Mouse (Mus musculus) retina, embryonic 14.5 days (tissue): ENCODE data around the gene Sars.

Experiments used
- DNase-seq: peaks from one replicate; pipeline ENCODE4 v3.0.0-alpha.2; 2015; ENCODE audit warnings: low spot score

Gene Sars

DNA sequence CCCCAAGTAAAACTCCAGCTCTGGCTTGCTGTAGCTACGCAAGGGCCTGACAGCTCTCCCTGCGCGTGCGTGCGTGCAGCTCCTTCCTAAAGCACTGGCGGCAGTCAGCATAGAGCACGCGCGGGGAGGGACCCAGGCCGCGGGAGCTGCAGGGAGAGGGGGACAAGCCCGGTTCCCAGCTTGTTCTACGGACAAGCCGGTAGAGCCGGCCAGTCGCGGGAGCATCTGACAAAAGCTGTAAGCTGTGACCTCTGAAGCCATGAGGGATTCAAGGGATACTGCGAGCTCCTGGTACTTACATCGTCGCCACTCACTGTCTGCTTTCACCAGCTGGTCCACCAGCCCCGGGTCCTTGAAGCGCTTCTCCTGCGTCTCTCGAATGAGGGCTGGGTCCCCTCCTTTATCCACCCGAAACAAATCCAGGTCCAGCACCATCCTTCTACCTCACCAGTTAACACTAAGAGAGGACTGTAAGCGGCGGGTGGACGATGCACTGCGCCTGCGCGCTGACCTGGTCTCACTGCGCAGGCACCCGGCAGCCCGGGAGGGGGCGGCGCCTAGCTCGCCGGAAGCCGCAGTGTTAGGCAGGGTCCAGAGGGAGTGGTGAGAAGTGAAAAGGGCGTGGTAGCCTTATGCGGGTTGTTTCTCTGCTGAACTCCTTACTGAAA lies at the start of gene Sars:
TSS of gene Sars (minus strand) at position 512 of the 668 bp plus-strand sequence.
- DNase-seq, result peak; percentile 96

DNA sequence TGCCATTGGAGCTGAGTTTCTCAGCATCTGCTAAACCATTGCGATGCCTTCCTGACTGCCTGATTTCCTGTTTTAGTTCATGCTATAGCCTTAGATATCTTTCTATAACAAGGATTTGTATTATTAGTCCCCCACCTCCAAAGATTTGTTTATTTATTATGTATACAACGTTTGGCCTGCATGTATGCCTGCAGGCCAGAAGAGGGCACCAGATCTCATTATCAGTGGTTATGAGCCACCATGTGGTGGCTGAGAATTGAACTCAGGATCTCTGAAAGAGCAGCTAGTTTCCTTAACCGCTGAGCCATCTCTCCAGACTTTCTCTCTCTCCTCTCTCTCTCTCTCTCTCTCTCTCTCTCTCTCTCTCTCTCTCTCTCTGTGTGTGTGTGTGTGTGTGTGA lies 45.0 kb upstream of the Sars start:
- DNase-seq, result no peak

DNA sequence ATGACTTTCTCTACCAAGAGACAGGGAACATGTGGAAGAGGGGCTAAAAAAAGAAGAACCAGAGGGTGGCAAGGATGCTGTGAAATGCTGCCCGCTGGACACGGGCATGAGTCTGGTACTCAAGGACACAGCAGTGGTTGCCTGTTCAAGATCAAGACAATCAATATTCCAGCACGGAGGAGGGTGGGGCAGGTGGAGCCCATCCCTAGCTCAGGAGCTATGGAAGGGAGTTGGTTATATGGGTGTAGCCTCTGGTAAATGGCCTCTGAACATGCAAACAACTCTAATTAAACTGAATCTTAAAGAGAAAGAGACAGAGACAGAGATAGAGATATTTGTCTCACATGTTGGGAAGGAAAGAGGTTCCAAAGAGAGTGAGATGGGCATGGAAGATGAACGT lies 39.7 kb upstream of the Sars start:
- DNase-seq, result no peak

DNA sequence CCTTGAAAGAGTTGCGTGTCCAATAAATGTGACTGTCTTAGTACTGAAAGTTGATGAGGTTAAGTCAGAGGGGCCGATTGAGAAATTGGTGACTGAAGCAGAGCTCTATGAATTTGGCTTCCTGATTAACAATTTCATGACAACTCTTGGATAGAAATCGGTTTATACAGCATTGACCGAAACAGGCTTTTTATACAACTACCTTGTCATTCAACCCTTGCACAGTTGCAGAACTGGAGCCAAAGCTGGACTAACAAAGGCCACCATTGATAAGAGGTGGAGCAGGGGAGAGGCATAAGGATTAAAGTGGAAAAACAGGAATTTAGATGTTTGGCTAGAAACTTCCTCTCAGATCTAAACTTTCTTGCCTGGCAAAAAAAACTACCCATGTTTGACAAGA lies 33.8 kb upstream of the Sars start:
- no peak for DNase-seq

DNA sequence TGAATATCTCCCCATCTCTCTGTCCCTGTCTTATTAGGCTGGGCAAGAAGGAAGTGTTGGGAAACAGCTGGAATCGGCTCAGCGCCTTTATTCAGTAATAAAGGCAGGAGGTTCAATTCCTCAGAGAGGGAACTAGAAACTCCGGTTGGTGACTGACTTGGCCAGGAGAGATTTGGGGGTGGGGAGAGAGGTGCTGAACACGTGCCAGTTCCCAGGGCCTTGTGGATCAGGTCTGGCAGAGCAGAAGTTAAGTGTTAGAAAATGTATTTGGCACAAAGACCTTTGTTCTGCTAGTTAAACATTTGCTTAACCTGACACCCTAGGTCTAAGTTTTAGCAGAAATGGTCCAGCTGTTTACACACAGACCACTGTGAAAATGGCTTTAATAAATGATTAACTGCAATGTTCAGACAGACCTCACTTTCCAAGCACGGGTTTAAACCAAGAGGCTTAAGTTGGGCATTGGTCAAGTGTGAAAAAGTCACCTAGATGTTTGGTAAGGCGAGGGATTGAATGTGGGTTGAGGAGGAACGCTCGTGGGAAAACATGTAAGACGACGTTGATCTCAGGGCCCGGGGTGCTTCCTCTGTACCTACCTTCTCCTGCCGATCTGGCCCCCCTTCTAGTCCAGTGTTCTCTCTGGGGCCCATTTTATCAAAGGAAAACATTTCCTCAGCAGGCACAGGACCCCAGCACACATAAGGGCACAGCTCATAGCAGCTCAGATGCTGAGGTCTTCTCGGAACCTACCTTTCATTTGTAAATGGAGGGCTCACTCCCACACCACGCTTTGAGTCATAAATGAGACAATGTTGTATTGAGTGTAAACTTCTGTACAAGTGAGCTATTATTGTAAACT lies 32.0 kb upstream of the Sars start:
- no peak for DNase-seq

DNA sequence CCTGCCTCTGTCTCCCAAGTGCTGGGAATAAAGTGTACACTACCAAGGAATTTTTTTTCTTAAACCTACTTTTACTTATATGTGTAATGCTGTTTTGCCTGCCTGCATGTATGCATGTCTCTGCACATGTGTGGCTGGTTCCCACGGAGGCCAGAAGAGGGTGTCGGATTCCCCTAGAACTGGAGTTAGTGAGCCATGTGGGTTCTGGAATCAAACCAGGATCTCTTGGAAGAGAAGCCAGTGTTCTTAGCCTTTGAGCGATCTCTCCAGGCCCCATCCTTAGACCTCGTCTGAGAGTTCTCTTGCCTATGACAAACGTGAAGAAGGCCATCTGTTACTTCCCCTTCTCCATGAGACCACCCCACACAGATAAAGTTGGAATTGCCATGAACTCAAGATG lies 30.5 kb upstream of the Sars start:
- DNase-seq, result no peak

DNA sequence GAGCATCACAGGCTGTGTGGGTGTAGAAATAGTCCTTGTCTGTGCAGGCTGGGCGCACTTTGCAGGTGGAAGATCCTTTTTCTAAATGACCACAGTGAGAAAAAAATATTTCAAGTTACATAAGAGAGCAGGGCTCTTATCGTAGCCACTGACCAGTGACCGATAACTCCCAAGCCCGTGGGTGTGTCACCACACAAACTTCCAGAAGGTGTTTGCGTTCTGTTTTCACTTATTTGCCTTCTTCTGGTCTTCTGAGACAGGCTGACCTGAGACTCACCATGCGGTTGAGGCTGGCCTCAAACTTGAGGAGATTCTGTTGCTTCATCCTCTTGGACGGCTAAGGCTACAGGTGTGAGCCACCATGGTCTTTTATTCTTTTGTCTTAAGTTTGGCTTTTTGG lies 30.0 kb upstream of the Sars start:
- no peak for DNase-seq

DNA sequence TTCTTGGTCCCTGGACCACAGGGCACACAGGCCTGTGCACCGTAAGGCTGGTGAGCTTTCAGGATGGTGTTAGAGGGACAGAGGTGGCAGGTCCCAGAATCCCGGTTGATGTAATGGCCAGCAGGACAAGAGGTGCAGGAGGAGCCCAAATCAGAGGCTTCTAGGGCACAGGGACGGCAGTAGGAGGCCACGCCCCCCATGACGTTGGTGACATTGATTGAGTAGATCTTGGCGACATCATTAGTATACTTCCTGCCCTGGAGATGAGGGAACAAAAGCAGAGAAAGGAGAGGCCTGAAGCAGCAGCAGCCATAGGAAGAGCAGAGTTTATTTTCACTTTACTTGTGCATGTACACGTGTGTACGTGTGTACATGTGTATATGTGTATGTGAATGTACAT lies 22.8 kb upstream of the Sars start:
- no peak for DNase-seq

DNA sequence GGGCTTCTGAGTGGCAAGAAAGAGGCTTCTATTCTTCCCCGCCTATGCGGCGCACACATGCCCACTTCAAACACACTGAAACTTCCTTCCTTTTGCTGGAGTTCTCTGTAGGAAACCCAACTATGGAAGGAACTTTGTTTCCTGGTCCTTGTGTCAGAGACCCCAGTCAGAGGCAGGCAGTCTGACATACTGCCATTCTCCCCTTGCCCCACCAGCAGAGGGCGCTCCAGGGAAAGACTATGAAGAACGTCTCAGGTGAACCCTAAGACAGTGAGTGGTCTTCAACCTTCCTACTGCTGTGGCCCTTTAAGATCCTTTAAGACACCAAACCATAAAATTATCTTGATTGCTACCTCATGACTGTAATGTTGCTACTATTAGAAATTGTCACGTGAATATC lies 21.4 kb upstream of the Sars start:
- peak; percentile 37 for DNase-seq

DNA sequence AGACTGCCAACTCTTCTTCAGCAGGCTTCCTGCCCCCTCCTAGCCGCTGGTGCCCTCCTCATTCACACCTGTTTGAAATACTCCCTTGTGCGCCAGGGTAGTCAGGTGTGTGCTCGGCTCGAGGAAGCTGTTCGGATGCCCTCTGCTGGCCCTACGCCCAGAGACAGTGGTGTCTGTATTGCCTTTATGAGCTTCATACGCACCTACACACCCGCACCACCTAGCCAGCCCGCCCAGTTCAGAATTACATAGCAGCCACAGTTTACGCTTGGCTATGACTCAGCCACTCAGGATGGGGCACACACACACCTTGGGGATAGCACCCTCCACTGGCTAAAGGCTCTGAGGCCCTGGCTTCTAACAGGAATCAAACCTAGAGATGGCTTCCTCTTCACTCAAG lies 13.9 kb upstream of the Sars start:
- no peak for DNase-seq

DNA sequence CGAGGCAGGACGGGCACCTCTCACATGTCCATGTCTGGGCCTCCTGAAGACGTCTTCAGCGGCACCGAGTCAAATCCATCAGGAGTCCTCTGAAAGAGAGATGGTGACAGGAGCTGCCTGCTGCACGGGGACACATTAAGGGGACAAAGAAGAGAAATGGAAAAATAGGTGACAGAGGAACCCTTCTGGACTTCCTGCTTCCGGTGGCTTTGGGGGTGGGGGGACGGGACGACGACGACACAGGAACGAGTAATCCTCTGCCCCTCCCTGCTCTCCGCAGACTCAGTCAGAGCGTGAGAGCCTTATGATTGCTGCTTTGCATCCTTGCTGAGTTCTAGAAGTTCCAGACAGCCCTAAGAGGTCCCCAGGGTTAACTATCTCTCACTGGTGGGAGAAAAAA lies 13.4 kb upstream of the Sars start:
- no peak for DNase-seq

DNA sequence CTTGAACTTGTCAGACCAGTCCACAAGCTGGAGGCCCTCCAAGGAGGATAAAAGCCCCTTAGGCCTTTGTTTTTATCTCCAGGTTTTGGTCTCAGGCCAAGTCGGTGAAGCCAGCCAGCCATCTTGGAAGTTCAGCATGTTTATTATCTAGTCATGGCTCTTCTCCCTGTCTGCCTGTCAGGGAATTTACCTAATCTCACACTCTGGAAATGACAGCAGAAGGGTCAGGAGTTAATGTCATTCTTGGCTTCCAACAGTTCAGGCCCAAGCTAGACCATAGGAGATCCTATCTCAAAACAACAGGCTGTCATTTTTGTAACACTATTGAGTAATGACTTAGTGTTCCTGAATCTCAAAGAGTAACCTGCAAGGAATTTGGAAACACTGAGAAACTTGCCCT lies 9.2 kb upstream of the Sars start:
- no peak for DNase-seq

DNA sequence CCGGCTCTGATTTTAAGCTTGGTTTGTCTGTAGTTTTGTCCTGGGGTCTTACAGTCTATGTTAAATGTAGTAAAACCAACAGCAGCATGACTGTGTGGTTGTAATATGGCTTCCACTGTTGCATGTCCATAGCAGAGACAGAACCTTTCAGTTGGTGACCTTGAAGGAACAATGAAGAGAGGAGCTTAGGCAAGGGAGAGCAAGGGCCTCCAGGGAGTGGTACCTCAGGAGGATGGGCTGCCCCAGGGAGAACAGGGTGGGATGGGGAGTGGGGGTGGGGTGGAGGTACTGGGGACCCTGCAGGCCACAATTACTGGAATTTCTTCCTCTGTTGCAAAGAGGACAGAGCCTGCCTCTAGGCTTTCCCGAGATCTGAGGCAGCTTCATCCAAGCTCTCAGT lies 7.0 kb upstream of the Sars start:
- no peak for DNase-seq

DNA sequence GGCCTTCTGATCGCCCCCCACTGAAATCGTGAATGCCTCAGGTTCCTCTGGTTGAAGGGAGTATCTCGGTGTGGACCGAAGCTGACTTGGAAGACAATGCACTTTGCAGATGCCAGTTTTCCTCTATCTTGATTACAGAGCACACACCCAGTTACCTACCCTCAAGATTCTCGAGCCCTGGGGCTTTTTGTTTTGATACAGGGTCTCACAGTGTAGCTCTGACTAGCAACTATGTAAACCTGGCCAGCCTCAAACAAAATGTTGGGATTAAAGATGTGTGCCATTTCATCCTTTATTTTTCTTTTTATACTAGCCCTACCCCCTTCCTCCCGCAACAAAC lies 327 bp upstream of the Sars start:
- no peak for DNase-seq

DNA sequence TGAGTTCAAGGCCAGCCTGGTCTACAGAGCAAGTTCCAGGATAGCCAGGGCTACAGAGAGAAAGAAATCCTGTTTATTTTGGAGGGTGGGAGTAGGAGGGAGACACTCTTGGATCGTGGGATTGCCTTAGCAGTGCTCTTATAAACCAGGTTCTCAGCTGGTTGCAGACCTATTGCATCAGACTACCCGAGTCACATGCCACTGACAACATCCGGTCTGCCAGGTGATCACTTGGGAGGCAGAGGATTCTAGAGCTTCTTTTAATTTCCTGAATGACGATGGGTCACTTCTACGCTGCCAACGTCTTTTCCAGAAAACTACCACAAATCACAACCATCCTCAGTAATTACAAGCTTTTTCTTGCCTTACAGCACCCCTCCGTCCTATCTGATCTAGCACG lies 980 bp downstream of the Sars start:
- peak; percentile 42 for DNase-seq

DNA sequence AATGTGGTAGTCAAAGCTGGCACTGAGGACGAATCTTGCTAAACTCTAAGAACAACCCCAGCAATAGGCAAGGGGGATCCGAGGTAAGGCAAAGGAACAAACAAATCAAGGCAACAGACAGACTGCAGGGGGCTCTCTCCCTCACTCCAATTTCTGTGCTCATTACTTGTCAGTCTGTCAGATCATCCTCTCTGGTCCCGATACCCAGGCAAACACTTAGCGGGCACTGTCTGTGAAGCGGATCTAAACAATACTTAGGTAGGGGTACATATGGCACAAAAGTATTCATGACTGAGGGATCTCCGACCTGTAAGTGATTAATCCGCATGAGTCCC lies 8.7 kb downstream of the Sars start:
- DNase-seq, result no peak

DNA sequence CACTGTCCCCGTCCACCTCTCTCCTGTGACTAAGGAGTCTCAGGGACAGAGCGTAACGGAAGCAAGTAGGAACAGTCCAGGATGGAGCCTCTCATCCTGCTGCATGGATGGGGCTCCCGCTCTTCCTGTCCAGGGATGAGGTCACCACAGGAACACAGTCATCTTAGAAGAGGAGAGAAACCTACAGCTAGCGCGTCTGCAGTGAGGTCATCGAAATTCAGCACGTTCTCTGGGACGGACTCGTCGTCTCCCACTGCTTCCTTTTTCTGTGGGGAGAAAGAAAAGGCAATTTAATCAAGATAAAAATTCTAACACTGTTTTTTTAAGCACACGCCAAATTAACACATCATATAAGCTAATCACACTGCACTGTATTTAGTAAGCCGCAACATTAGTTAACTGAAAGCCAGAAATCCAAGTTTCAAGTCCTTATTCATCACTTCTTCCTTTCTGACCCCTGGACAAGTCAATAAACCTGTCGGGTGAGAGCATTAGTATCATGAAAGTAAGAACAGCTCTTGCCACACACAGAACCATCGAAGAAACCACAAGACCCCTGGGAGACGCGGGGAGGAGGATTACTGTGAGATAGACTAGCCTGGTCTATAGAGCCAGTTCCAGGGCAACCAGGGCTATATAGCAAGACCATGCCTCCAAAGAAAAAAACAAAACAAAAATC lies 9.2 kb downstream of the Sars start:
- DNase-seq, result no peak

DNA sequence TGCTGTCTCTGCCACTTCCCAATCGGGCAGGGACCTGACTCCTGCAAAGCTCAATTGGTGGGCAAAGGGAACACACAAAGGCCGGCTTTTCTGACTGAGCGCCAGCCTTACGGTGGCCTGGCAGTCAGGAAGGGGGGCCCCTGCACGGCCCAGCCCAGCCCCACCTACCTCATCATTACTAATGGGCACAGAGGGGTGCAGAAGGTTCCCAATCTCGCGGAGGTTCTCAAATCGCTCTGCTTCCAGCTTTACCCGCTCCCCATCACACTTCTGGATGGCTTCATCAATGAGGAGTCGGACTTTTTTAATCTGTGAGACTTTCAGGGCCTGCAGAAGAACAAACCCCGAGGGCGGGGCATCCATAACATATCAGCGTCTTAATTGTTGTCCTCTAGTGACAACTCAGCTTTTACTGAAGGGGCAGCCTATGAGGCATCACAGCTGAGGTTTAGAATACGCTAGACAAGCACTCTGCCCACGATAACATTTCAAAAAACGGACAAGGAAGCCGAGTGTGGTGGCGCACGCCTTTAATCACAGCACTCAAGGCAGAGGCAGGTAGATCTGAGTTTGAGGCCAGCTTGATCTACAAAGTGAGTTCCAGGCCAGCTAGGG lies 11.0 kb downstream of the Sars start:
- no peak for DNase-seq

DNA sequence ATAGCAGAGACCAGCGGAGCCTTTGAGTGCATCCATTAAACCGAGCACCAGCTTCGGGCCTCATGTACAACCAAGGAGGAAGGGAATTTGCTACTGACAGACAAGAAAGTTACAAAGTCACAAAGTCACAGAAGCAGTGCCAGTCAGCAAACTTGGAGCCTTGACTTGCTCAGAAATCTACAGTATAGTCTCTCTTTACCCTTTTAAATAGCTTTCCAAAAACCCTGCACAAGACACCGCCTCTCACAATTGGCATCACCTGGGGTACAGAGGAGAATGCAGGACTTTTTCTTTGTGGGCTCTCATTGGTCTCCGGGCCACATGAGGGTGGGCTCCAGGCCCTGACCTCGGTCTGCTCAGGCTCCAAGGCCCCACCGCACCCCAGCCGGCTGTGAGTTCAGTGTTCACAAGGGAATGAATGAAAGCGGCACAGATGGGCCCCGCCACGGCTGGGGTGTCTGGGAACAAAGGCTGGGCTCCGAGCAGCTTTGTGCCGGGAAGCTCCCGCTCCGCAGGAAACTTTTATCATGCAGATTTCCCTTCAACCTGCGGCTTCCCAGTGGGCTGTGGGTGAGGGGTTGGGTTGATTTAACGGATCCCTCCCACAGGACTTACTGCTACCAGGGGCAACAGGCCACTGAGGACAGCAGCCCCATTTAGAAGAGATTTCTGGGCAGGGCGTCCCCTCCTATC lies 11.7 kb downstream of the Sars start:
- peak; percentile 86 for DNase-seq

DNA sequence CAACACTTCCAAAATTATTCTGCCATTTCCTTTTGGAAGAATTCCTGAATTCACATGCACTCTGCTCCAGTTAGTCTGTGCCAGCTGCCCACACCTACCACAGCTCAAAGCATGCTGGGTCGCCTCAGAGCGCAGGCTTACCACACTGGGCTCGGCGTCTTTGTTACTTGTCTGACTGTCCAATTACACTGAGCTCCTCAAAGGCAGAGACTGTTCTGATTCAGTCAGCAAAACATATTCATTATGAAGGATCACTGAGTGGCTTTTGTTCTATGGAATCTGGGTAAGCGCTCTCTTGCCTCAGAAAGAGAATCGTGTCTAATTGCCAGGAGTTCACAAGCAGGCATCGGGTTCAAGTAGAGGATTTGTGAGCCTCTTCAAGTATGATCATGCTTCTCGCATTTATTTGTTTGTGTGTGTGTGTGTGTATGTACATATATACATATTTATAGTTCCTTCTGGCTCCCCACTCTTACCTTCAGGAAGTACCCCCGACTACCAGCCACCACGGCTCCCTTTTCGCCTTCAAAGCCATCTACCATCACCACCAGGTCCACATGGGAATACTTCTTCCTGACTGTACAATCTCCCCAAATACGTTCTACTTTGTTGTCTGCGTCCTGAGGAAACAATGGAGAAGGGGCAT lies 12.3 kb downstream of the Sars start:
- peak; percentile 81 for DNase-seq

DNA sequence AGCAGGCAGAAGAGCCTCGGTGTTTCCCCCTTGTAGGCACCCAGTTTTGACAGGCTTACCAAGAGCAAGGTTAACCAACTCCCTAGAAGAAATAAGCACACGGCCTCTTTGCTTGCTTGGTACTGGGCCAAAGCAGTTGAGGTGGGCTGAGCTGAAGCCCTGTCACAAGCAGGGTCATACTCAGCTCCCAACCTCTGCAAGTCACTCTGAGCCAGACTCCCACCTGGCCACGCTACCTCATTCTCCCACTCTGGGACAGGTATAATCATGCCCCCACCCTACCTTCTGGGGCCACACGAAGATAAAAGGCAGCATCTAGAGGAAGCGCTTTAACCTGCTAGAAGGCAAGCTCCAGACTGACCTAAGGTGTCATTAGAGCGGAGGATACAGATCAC lies 19.4 kb downstream of the Sars start:
- DNase-seq, result no peak
